Mouse (Mus musculus) cortical plate, adult 2 months (tissue): Measurements from ENCODE around the gene Gm14214. TPM values are rescaled to one million over a fixed set of nuclear protein-coding genes. Genes with fewer than 3 reads are reported as not detected.

Source experiments
- H3K27ac ChIP-seq: fragments of 200-500 bp; 2 replicates; pipeline ENCODE4 v1.5.1; 2012; ENCODE audit warnings: low read length, control low read depth, inconsistent platforms; ENCODE audit not compliant: insufficient read depth
- H3K4me1 ChIP-seq: fragments of 200-500 bp; 2 replicates; pipeline ENCODE4 v1.6.1; 2011; ENCODE audit warnings: low read length; ENCODE audit not compliant: control insufficient read depth, insufficient read depth
- H3K4me3 ChIP-seq: fragments of 200-500 bp; 2 replicates; pipeline ENCODE4 v1.5.1; 2011; ENCODE audit warnings: mild to moderate bottlenecking, low read length, control low read depth; ENCODE audit not compliant: insufficient read depth
- CTCF ChIP-seq: fragments of 200-500 bp; IDR thresholded peaks from 2 replicates; pipeline ENCODE4 v1.5.1; 2011; ENCODE audit warnings: mild to moderate bottlenecking, control low read depth, low read length; ENCODE audit not compliant: insufficient read depth; ENCODE audit errors: extremely low read depth
- POLR2A ChIP-seq: fragments of 200-500 bp; IDR thresholded peaks from 2 replicates; pipeline ENCODE4 v1.6.1; 2011; ENCODE audit warnings: mild to moderate bottlenecking, low read length, control low read depth; ENCODE audit not compliant: insufficient read depth; ENCODE audit errors: extremely low read depth
- polyA plus RNA-seq: library from polyadenylated mRNA; depleted of rRNA; stranded (reverse); fragments of >200 nt; gene quantifications from 2 replicates; pipeline ENCODE4 v1.2.3, GENCODE M21; 2012; rRNA removed

Gene Gm14214
- polyA plus RNA-seq = not detected in 2 replicates

DNA sequence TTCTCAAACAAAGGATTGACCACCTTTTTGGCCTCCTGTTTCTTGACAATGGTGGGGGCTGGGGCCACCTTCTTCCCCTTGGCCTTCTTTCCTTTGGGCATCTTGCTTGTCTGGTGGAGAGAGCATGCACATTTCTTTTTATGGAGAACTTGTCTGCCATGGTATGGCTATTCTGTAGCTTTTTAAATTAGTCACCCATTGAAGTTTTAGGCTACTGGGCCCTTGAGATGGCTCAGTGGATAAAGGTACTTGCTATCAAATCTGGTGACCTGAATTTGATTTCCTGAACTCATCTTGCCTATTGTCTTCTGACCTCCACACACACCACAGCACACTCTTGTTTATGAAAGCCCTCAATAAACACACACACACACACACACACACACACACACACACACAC lies at the start of gene Gm14214:
Gm14214 (minus strand) TSS at position 101 of the 400 bp plus-strand sequence.
- Histone ChIP-seq H3K27ac (no peak within 1 kb of the TSS), H3K4me1 (no peaks in the 10 kb centered on the region), H3K4me3 (no peak within 1 kb of the TSS)
- no peak for TF ChIP-seq POLR2A
- TF ChIP-seq CTCF = no peak

DNA sequence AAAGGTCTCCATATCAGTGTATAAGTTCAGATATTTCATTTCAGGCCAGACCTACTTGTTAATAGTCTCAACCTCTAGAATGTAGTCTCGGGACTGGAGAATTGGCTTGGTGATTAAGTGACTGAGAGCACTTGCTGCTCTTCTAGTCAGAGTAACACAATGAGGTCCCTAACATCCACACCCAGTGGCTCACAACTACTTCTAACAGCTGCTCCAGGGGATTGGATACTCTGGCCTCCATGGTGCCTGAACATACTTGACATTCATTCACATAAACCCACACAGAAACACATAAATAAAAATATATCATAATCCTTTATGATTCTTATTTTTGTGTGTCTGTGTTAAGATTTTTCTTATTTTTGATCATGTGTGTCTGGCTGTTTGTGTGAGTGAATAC lies 48.8 kb upstream of the Gm14214 start:
- H3K4me1 ChIP-seq = peaks cover 2% of the 10 kb centered on the region
- no peak overlapping the region for H3K4me3 ChIP-seq
- TF ChIP-seq POLR2A (no peak), CTCF (no peak)
- H3K27ac ChIP-seq = no peak overlapping the region

DNA sequence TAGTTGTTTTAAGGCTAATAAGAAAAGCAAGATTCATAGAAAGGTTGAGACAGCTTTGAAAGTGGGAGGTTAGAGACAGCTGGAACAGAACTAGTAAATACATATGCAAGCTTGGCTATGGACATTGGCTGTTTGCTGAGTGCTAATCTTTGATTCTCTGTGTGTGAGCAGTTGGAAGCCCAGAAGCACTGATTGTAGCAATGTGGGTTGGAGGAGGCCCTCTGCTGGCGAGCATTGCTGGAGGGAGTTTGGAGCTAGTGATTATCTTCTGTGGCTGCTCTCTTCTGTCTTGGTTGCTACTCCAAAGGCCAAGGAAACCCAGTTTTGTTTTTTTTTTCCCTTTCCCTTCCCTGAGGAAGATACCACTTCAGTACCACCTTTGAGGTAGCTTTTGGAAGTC lies 48.0 kb upstream of the Gm14214 start:
- TF ChIP-seq POLR2A (no peak), CTCF (peak; percentile 64)
- Histone ChIP-seq H3K27ac (no peak overlapping the region), H3K4me1 (peaks cover 2% of the 10 kb centered on the region), H3K4me3 (no peak overlapping the region)

- H3K4me3 ChIP-seq = no peak overlapping the region
- no peak overlapping the region for H3K27ac ChIP-seq
- TF ChIP-seq POLR2A (no peak), CTCF (no peak)
- H3K4me1 ChIP-seq = peaks cover 2% of the 10 kb centered on the region
Measured at GRCm38 (mm10) chr2:154817089-154817488, 47.3 kb upstream of the Gm14214 start.

DNA sequence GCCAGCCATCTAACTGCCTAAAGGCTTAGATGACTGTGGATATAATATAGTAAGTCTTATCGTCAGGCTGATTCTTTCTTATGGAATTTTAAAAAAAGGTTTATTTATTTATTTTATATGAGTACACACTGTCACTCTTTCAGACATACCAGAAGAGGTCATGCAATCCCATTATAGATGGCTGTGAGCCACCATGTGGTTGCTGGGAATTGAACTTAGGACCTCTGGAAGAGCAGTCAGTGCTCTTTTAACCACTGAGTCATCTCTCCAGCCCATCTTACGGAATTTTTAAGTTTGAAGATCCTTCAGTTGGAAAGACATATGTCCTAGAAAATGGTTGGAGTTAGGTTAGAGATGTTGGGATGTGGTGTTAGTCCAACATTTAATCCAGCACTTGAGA lies 43.6 kb upstream of the Gm14214 start:
- Histone ChIP-seq H3K27ac (no peak overlapping the region), H3K4me3 (no peak overlapping the region), H3K4me1 (peaks cover 2% of the 10 kb centered on the region)
- TF ChIP-seq POLR2A (no peak), CTCF (no peak)

DNA sequence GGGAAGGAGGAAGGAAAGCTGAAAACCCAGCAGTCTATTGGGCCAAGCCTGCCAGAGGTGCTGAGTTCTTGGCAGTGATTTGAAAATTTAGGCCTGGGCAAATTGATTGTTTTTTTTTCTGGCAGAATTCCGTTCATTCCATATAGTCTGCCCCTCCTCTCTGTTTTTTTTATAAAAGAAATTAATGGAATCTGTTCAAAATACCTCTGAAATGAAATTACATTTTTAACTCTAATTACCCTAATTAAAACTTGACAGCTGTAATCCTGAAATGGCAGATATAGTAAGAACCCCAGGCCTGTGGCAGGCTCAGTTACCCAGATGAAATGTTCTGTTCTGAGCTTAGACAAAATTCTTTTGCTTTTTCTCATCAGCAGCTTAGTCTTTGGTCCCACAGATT lies 41.0 kb upstream of the Gm14214 start:
- TF ChIP-seq POLR2A = no peak
- no peak for TF ChIP-seq CTCF
- no peak overlapping the region for H3K4me3 ChIP-seq
- H3K27ac ChIP-seq = no peak overlapping the region
- H3K4me1 ChIP-seq = no peaks in the 10 kb centered on the region; the same call in 1 of the 2 replicates

GRCm38 (mm10) chr2:154809107-154809762 lies 39.4 kb upstream of the Gm14214 start:
- Histone ChIP-seq H3K27ac (no peak overlapping the region), H3K4me3 (no peak overlapping the region), H3K4me1 (no peaks in the 10 kb centered on the region; the same call in 1 of the 2 replicates)
- no peak for TF ChIP-seq POLR2A
- TF ChIP-seq CTCF = no peak

GRCm38 (mm10) chr2:154807689-154808088 lies 37.9 kb upstream of the Gm14214 start:
- Histone ChIP-seq H3K4me3 (no peak overlapping the region), H3K27ac (no peak overlapping the region), H3K4me1 (no peaks in the 10 kb centered on the region; the same call in 1 of the 2 replicates)
- no peak for TF ChIP-seq CTCF
- TF ChIP-seq POLR2A = no peak

- Histone ChIP-seq H3K27ac (no peak overlapping the region), H3K4me1 (no peaks in the 10 kb centered on the region), H3K4me3 (no peak overlapping the region)
- no peak for TF ChIP-seq POLR2A
- TF ChIP-seq CTCF = no peak
Measured at GRCm38 (mm10) chr2:154803845-154804244, 34.0 kb upstream of the Gm14214 start.

DNA sequence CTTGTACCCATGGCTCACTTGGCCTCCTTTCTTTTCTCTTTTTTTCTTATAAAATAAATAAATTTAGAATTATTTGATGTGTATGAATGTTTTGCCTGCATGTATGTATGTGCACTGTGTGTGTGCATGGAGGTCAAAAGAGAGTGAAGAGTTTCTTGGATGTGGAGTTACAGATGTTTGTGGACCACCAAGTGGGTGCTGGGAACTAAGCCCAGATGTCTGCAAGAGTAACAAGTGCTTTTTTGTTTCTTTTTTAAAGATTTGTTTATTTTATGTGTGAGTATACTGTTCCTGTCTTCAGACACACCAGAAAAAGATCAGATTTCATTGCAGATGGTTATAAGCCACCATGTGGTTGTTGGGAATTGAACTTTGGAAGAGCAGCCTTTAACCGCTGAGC lies 33.5 kb upstream of the Gm14214 start:
- H3K4me3 ChIP-seq = no peak overlapping the region
- TF ChIP-seq CTCF = no peak
- TF ChIP-seq POLR2A = no peak
- H3K4me1 ChIP-seq = no peaks in the 10 kb centered on the region
- no peak overlapping the region for H3K27ac ChIP-seq
